Mouse (Mus musculus) intestine, embryonic 14.5 days (tissue): ENCODE measurements around the gene Fance. TPM values are rescaled to one million over a fixed set of nuclear protein-coding genes. Genes with fewer than 3 reads are reported as not detected.

Source experiments
- ATAC-seq: fragments of 200-750 bp; cut with Nextera tagmentation; replicated peaks from 2 replicates; pipeline ENCODE4 v1.8.0; 2017; ENCODE audit warnings: low read depth, moderate number of reproducible peaks, moderate TSS enrichment, moderate library complexity; ENCODE audit not compliant: low FRiP score, low TSS enrichment
- DNase-seq: peaks from one replicate; pipeline ENCODE4 v3.0.0-alpha.2; 2018; ENCODE audit warnings: low spot score
- H3K27ac ChIP-seq: fragments of 300-500 bp; sonication (generic); 2 replicates; pipeline ENCODE4 v1.5.1; 2014; ENCODE audit warnings: low read depth, mild to moderate bottlenecking, control low read depth
- H3K27me3 ChIP-seq: fragments of 300-500 bp; sonication (generic); replicated peaks from 2 replicates; pipeline ENCODE4 v1.6.1; 2014; ENCODE audit warnings: low read length, control low read depth; ENCODE audit not compliant: control insufficient read depth, insufficient read depth
- H3K36me3 ChIP-seq: fragments of 300-500 bp; sonication (generic); 2 replicates; pipeline ENCODE4 v1.6.1; 2014; ENCODE audit warnings: low read length, control low read depth; ENCODE audit not compliant: control insufficient read depth, insufficient read depth
- H3K4me1 ChIP-seq: fragments of 300-500 bp; sonication (generic); replicated peaks from 2 replicates; pipeline ENCODE4 v1.6.1; 2014; ENCODE audit warnings: low read length, control low read depth, mixed read lengths; ENCODE audit not compliant: control insufficient read depth, insufficient read depth
- H3K4me2 ChIP-seq: fragments of 300-500 bp; sonication (generic); 2 replicates; pipeline ENCODE4 v1.6.1; 2014; ENCODE audit warnings: low read length
- H3K4me3 ChIP-seq: fragments of 300-500 bp; sonication (generic); 2 replicates; pipeline ENCODE4 v1.5.1; 2014; ENCODE audit warnings: low read depth, low read length, control low read depth, mixed read lengths
- H3K9ac ChIP-seq: fragments of 300-500 bp; sonication (generic); 2 replicates; pipeline ENCODE4 v1.6.1; 2014; ENCODE audit warnings: mild to moderate bottlenecking, low read length
- H3K9me3 ChIP-seq: fragments of 300-500 bp; sonication (generic); 2 replicates; pipeline ENCODE4 v1.6.1; 2016; ENCODE audit warnings: low read length, control low read depth; ENCODE audit not compliant: control insufficient read depth
- WGBS: fragments of 180-500 bp; shearing (Covaris S2); extraction: QIAGEN DNeasy Blood & Tissue Kit; methylation state at CpG from one replicate; pipeline ENCODE4 v1.1.7; 2014; 5-methylcytosine and 5-hydroxymethylcytosine counted together
- polyA plus RNA-seq: library from polyadenylated mRNA; unstranded; fragments of >200 nt; fragmentation: Nextera tagmentation; extraction: Ambion mirVana; gene quantifications from 2 replicates; pipeline ENCODE4 v1.2.1, GENCODE M21; 2014

The Fance gene
- polyA plus RNA-seq, 1 experiment from 2014 or later, result 33.7 TPM

- peak overlapping the region; percentile 17 for H3K9ac ChIP-seq
- ATAC-seq, result 0 out of 2 replicates have a peak, but pooled peaks have one; percentile 11
- peak overlapping the region; percentile 54 for H3K4me2 ChIP-seq
- WGBS, result 28% methylated on average over 4 of the region's 4 CpGs
- peaks cover 18% of the 10 kb centered on the region for H3K36me3 ChIP-seq
- H3K27me3 ChIP-seq, result no peaks in the 10 kb centered on the region
- H3K4me1 ChIP-seq, result peaks cover 81% of the 10 kb centered on the region
- no peak overlapping the region for H3K4me3 ChIP-seq
- peak overlapping the region; percentile 96 for H3K27ac ChIP-seq
- no peak for DNase-seq
- no peaks in the 10 kb centered on the region for H3K9me3 ChIP-seq
These were observed 30.8 kb downstream of the Fance start for GRCm38 (mm10) chr17:28344050-28344607.

DNA sequence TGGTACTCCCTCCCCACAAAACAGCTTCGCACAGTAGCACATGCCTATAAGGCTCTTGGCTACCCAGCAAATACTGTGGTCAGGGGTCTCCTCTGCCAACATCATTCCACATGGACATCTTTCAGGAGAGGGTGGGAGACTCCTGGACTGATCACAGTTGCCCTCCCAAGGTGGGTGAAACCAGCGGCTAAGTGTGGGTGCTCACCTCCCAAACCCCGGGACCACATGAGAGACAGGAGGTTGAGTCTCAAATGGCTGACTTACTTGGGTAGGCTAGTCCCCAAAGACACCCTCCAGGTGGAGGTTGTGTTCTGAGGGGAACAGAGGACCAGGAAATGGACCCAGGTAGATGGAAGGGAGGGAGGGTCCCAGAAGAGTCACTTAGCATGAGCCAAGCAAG lies 31.4 kb downstream of the Fance start:
- 35% methylated on average over 3 of the region's 3 CpGs for WGBS

GRCm38 (mm10) chr17:28345271-28345721 lies 32.0 kb downstream of the Fance start:
- peaks cover 82% of the 10 kb centered on the region for H3K4me1 ChIP-seq
- H3K9me3 ChIP-seq, result no peaks in the 10 kb centered on the region
- H3K27me3 ChIP-seq, result no peaks in the 10 kb centered on the region
- peaks cover 7% of the 10 kb centered on the region; the same call in 1 of the 2 replicates for H3K36me3 ChIP-seq
- H3K27ac ChIP-seq, result peak overlapping the region; percentile 96
- no peak for DNase-seq
- H3K9ac ChIP-seq, result peak overlapping the region; percentile 39
- H3K4me2 ChIP-seq, result peak overlapping the region; percentile 54
- ATAC-seq, result 0 out of 2 replicates have a peak, but pooled peaks have one; percentile 2
- WGBS, result 9% methylated on average over 8 of the region's 8 CpGs
- H3K4me3 ChIP-seq, result peak overlapping the region; percentile 21

More for the DNA sequence above, 31.4 kb downstream of the Fance start:
- ATAC-seq (no peak), DNase-seq (no peak)
- Histone ChIP-seq H3K36me3 (peaks cover 13% of the 10 kb centered on the region), H3K4me3 (no peak overlapping the region), H3K27ac (peak overlapping the region; percentile 96), H3K4me2 (peak overlapping the region; percentile 54), H3K9me3 (no peaks in the 10 kb centered on the region), H3K4me1 (peaks cover 82% of the 10 kb centered on the region), H3K27me3 (no peaks in the 10 kb centered on the region), H3K9ac (peak overlapping the region; percentile 39)

DNA sequence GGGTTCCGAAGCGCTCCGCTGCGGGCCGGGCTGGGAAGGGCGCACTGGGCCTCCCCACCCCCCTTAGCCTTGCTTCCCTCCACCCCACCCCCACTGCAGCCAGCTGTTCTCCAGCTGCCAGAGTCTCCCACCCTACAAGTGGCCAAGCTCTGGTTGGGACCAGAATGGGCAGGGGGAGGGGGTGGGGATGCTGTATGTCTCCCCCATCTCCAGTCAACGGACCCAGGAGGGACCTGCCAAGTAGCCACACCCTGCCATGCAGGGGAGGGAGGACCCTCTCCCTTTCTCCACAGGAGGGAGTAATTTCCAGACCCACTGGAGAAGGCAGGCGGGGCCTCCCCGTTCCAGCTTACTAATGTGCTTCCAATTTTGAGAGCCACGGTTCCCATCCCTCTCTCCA lies 32.6 kb downstream of the Fance start:
- no peaks in the 10 kb centered on the region for H3K9me3 ChIP-seq
- ATAC-seq, result no peak
- peak overlapping the region; percentile 21 for H3K4me3 ChIP-seq
- 9% methylated on average over 10 of the region's 10 CpGs for WGBS
- peak overlapping the region; percentile 39 for H3K9ac ChIP-seq
- 0 out of 2 replicates have a peak, but pooled peaks cover 1% of the 10 kb centered on the region for H3K36me3 ChIP-seq
- no peak for DNase-seq
- no peaks in the 10 kb centered on the region for H3K27me3 ChIP-seq
- peak overlapping the region; percentile 96 for H3K27ac ChIP-seq
- peaks cover 78% of the 10 kb centered on the region for H3K4me1 ChIP-seq
- H3K4me2 ChIP-seq, result peak overlapping the region; percentile 54

- Histone ChIP-seq H3K4me1 (peaks cover 72% of the 10 kb centered on the region), H3K9ac (no peak overlapping the region), H3K27ac (no peak overlapping the region), H3K4me2 (no peak overlapping the region), H3K4me3 (no peak overlapping the region), H3K36me3 (no peaks in the 10 kb centered on the region), H3K27me3 (no peaks in the 10 kb centered on the region), H3K9me3 (no peaks in the 10 kb centered on the region)
- ATAC-seq, result no peak
- 81% methylated on average over 10 of the region's 10 CpGs for WGBS
- no peak for DNase-seq
These were observed 34.0 kb downstream of the Fance start for GRCm38 (mm10) chr17:28347327-28347726.

DNA sequence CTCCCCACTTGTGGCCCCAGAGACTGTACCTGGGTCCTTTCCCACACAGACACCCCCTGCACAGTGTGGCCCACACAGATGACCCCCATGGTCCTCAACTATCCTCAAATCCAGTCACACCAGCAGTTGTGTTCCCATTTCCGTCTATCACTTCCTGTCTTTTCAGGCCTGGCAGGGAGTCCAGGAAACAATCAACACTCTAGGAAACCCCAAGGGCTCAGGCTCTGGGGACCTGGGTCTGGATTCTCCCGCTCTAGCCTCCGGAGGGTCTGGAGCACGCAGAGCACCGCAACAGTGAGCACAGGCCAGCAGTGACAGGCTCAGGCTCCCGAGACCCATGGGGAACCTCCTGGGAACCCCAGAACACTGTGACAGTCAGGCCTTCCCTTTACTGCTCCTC lies 34.9 kb downstream of the Fance start:
- peaks cover 66% of the 10 kb centered on the region for H3K4me1 ChIP-seq
- WGBS, result 36% methylated on average over 6 of the region's 6 CpGs
- H3K9me3 ChIP-seq, result no peaks in the 10 kb centered on the region
- peak overlapping the region; percentile 79 for H3K9ac ChIP-seq
- no peaks in the 10 kb centered on the region for H3K36me3 ChIP-seq
- ATAC-seq (no peak), DNase-seq (no peak)
- no peaks in the 10 kb centered on the region for H3K27me3 ChIP-seq
- H3K27ac ChIP-seq, result no peak overlapping the region
- H3K4me3 ChIP-seq, result peak overlapping the region; percentile 82
- peak overlapping the region; percentile 94 for H3K4me2 ChIP-seq

DNA sequence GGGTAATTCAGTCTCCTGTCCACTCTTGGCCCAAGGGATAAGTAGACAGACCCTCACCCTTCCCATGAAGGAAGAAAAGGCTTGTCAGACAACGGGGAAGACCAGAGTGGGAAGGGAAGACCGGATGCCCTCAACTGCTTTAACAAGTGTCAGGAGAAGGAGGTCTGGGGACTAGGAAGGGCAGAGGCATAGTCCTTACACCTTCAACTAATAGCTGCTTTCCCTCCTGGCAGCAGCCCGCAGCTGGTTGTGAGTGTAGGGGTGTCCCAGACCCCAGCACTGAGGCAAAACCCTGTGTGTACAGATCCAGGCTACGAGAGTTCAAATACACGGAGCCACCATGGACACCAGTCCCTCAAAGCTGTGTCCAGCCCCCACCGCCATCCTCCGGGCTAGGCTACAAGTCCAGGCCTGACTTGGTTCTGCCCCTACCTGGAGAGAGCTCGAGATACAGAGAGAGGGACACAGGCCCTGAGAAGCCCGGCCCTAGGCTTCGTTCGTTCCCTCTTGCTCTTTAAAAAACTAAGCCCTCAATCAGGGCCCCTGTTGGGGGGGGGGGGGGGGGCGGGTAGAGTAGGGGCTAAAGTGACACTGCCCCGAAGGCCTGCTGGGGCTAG lies 36.1 kb downstream of the Fance start:
- DNase-seq, result no peak
- WGBS, result 8% methylated on average over 12 of the region's 13 CpGs

GRCm38 (mm10) chr17:28349901-28350465 lies 36.7 kb downstream of the Fance start:
- Histone ChIP-seq H3K36me3 (no peaks in the 10 kb centered on the region), H3K9me3 (no peaks in the 10 kb centered on the region), H3K9ac (peak overlapping the region; percentile 79), H3K27me3 (no peaks in the 10 kb centered on the region), H3K4me3 (peak overlapping the region; percentile 82), H3K27ac (peak overlapping the region; percentile 99), H3K4me1 (peaks cover 50% of the 10 kb centered on the region), H3K4me2 (peak overlapping the region; percentile 94)
- peak; percentile 46 for ATAC-seq
- no peak for DNase-seq
- 2% methylated on average over 45 of the region's 54 CpGs for whole genome bisulfite sequencing

More for the DNA sequence above, 36.1 kb downstream of the Fance start:
- Histone ChIP-seq H3K36me3 (no peaks in the 10 kb centered on the region), H3K9ac (peak overlapping the region; percentile 79), H3K27ac (peak overlapping the region; percentile 99), H3K4me3 (peak overlapping the region; percentile 82), H3K27me3 (no peaks in the 10 kb centered on the region), H3K4me1 (peaks cover 56% of the 10 kb centered on the region), H3K4me2 (peak overlapping the region; percentile 94), H3K9me3 (no peaks in the 10 kb centered on the region)
- ATAC-seq, result no peak
